Mouse (Mus musculus): ENCODE data around the gene Khnyn. TPM values are rescaled to one million over a fixed set of nuclear protein-coding genes. Genes with fewer than 3 reads are reported as not detected.

Khnyn gene
- polyA plus RNA-seq, 1 experiment = 30.3 TPM

DNA sequence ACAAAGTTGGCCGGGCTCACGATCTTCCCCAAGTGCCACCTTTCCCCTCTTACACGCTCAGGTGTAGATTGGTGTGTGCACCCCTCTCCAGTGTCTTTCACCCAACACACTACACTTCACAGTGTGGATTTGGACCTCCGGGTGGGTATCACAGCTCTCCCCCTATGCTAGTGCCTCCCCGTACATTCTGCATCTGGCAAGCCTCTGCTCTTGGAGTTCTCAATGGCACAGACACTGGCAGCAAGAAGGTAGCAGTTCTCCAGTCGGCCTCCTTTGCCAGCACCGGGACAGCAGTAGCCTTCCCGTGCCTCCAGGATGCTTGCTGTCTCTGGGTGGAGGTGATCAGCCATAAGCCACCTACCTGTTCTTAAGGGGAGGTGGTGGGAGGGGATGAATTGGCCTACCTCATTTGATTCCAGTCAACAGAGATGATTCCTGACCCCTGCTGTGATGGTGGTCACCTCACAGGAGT is 11.5 kb upstream of the Khnyn start:
- Histone ChIP-seq H3K27ac (ENCODE audit: insufficient read depth, low read length) (no peak overlapping the region), H3K36me3 (ENCODE audit: control insufficient read depth, insufficient read depth, low read length) (no peaks in the 10 kb centered on the region), H3K27me3 (ENCODE audit: control insufficient read depth, insufficient read depth, low read length) (0 out of 2 replicates have a peak, but pooled peaks cover 2% of the 10 kb centered on the region), H3K4me3 (ENCODE audit: extremely low read depth, insufficient read depth, insufficient read length) (no peak overlapping the region), H3K4me1 (ENCODE audit: control insufficient read depth, insufficient read depth, insufficient read length) (no peaks in the 10 kb centered on the region)
- TF ChIP-seq POLR2A (IDR thresholded peaks at IDR 0.05; ENCODE audit: low read depth, low read length) = no peak
- no peak for TF ChIP-seq CTCF (IDR thresholded peaks at IDR 0.05; ENCODE audit: extremely low read depth, insufficient read depth, insufficient read length, insufficient replicate concordance)
- 84% methylated on average over 8 of the region's 8 CpGs for WGBS
- DNase-seq (ENCODE audit: low read depth in 1 of 2, low spot score in 2 of 2) = no peak

DNA sequence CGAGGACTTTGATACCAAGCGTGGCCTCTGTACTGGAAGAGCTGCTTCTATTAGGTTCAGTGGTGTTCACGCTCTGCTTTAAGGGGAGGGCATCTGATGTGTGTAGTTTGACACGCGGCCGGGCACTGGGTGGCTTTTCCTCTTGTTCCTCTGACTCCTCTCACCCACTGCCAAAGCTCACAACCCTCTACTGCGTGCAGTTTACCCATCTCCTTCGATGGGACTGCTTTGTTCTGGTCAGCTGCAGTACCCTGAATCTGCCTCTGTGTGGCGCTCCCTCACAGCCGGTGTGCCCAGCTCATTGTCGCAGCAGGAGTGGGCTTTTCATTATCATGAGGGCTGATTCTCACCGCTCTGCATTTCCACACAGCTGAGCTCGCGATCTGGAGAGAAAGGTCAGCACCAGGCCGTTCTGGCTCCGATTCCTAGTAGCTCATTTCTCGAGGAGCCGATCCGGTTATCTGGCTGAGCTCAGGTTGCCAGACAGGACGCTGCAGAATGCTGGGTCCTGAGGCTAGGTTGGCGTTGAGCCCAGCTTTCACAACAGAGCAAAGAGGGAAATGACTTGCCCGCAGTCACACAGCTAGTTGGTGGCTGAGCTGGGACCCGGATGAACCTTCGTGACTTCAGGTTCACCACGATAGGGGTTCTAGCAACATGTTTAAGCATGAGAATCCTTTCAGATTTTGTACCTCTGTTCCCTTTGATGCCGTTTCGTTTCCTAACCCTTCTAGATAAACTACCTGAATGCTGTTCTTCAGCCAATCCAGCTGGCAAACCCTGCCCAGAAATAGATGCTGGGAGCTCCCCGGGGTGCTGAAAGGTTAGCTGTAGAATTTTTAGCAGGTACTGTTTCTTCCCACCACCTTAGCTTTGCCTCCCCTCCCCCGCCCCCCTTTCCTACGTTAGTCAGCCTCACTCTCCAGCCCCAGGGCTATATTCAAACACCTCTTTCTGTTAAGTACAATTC is 10.7 kb upstream of the Khnyn start:
- H3K27me3 ChIP-seq (ENCODE audit: control insufficient read depth, insufficient read depth, low read length) = 0 out of 2 replicates have a peak, but pooled peaks cover 2% of the 10 kb centered on the region
- no peaks in the 10 kb centered on the region for H3K36me3 ChIP-seq (ENCODE audit: control insufficient read depth, insufficient read depth, low read length)
- peak overlapping the region; percentile 29; the same call in 1 of the 2 replicates for H3K4me3 ChIP-seq (ENCODE audit: extremely low read depth, insufficient read depth, insufficient read length)
- H3K27ac ChIP-seq (ENCODE audit: insufficient read depth, low read length) = no peak overlapping the region
- peak; percentile 40 to 76 for DNase-seq (ENCODE audit: low read depth in 1 of 2, low spot score in 2 of 2)
- WGBS = 16% methylated on average over 30 of the region's 30 CpGs
- no peaks in the 10 kb centered on the region for H3K4me1 ChIP-seq (ENCODE audit: control insufficient read depth, insufficient read depth, insufficient read length)
- TF ChIP-seq CTCF (IDR thresholded peaks at IDR 0.05; ENCODE audit: extremely low read depth, insufficient read depth, insufficient read length, insufficient replicate concordance) (peak; percentile 92), POLR2A (IDR thresholded peaks at IDR 0.05; ENCODE audit: low read depth, low read length) (no peak)

DNA sequence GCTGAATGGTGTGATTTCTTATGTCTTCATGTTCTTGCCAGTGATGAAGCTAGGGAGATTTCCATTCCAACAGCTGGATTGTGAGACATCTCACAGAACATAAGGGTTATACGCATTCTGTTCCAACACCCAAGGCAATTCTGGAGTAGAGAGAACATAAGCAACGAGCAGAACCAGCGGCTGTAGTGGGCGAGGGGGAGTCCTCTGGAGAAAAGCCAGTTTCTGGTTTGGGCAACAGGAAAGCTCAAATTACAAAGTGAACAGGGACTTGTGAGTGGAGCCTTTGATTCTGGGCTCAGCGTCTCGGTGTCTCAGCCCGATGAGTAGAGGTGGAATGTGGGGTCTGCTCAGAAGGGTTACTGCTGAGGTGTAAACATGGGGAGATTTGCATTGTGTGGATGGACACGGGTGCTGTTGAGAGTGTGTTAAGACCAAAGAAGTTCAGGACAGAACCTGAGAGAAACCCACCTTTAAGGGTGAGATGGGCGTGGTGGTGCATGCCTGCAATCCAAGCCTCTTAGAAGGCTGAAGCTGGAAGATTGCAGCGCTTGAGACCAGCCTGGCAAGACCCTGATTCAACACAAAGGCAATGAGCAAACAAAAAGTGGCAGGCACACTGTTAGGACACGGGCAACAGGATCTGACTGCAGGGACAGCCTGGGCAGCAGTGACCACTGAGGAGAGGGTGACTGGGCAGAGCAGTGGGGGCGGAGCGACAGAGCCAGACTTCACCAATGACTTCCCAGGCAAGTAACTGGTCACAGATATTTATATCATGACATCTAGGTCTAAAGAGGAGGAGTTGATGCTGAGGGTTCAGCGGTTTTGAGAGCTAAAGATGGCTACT is 7.1 kb upstream of the Khnyn start:
- TF ChIP-seq POLR2A (IDR thresholded peaks at IDR 0.05; ENCODE audit: low read depth, low read length) (no peak), CTCF (IDR thresholded peaks at IDR 0.05; ENCODE audit: extremely low read depth, insufficient read depth, insufficient read length, insufficient replicate concordance) (no peak)
- H3K36me3 ChIP-seq (ENCODE audit: control insufficient read depth, insufficient read depth, low read length) = no peaks in the 10 kb centered on the region
- H3K4me1 ChIP-seq (ENCODE audit: control insufficient read depth, insufficient read depth, insufficient read length) = no peaks in the 10 kb centered on the region
- no peak overlapping the region for H3K27ac ChIP-seq (ENCODE audit: insufficient read depth, low read length)
- 0 out of 2 replicates have a peak, but pooled peaks cover 2% of the 10 kb centered on the region for H3K27me3 ChIP-seq (ENCODE audit: control insufficient read depth, insufficient read depth, low read length)
- 34% methylated on average over 14 of the region's 14 CpGs for WGBS
- DNase-seq (ENCODE audit: low read depth in 1 of 2, low spot score in 2 of 2) = no peak
- no peak overlapping the region for H3K4me3 ChIP-seq (ENCODE audit: extremely low read depth, insufficient read depth, insufficient read length)

DNA sequence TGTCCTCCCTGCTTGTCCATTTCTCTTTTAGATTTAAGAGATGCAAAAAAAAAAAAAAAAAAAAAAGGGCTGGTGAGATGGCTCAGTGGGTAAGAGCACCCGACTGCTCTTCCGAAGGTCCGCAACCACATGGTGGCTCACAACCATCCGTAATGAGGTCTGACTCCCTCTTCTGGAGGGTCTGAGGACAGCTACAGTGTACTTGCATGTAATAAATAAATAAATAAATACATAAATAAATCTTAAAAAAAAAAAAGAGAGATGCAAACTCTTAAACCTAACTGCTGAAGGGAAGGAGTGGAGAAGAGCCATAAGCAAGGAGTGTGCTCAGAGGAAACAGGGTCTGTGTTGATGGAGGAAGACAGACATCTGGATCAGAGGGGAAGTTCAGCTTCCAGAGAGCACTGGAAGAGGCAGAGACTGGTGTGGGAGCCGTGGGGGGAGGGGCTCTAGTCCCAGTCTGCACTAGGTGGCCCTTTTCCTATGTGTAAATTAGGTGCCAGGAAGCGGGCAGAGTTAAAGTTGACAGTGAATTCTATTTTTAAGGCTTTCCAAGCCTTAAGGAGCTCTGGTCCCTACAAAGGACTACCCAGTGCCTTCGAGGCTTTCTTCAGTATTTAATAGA is 6.3 kb upstream of the Khnyn start:
- no peak overlapping the region for H3K4me3 ChIP-seq (ENCODE audit: extremely low read depth, insufficient read depth, insufficient read length)
- no peak for DNase-seq (ENCODE audit: low read depth in 1 of 2, low spot score in 2 of 2)
- H3K4me1 ChIP-seq (ENCODE audit: control insufficient read depth, insufficient read depth, insufficient read length) = no peaks in the 10 kb centered on the region
- H3K27me3 ChIP-seq (ENCODE audit: control insufficient read depth, insufficient read depth, low read length) = 0 out of 2 replicates have a peak, but pooled peaks cover 2% of the 10 kb centered on the region
- WGBS = 17% methylated on average over 7 of the region's 7 CpGs
- TF ChIP-seq CTCF (IDR thresholded peaks at IDR 0.05; ENCODE audit: extremely low read depth, insufficient read depth, insufficient read length, insufficient replicate concordance) = no peak
- no peak for TF ChIP-seq POLR2A (IDR thresholded peaks at IDR 0.05; ENCODE audit: low read depth, low read length)
- H3K27ac ChIP-seq (ENCODE audit: insufficient read depth, low read length) = no peak overlapping the region
- H3K36me3 ChIP-seq (ENCODE audit: control insufficient read depth, insufficient read depth, low read length) = no peaks in the 10 kb centered on the region

DNA sequence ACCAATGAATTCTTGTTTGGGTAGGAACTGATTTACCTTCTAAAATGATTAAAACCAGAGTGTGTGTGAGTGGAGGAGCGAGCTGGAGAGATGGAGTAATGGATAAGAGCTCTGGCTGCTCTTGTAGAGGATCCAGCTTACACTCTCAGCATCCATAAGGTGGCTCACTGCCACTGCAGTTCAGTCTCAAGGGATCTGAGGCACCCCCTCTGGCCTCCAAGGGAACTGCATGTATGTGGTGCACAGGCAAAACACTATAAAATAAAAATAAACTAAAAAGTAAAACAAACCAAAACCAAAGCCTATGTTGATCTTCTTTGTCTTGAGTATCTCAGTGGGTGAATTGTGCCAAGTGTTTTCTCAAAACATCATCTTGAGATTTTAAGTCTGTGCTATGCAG is 5.1 kb upstream of the Khnyn start:
- DNase-seq (ENCODE audit: low read depth in 1 of 2, low spot score in 2 of 2) = peak; percentile 64 to 78
- 20% methylated on average over 1 of the region's 1 CpGs for WGBS
- H3K4me3 ChIP-seq (ENCODE audit: extremely low read depth, insufficient read depth, insufficient read length) = no peak overlapping the region
- no peak overlapping the region for H3K27ac ChIP-seq (ENCODE audit: insufficient read depth, low read length)
- H3K36me3 ChIP-seq (ENCODE audit: control insufficient read depth, insufficient read depth, low read length) = no peaks in the 10 kb centered on the region
- 0 out of 2 replicates have a peak, but pooled peaks cover 2% of the 10 kb centered on the region for H3K27me3 ChIP-seq (ENCODE audit: control insufficient read depth, insufficient read depth, low read length)
- TF ChIP-seq POLR2A (IDR thresholded peaks at IDR 0.05; ENCODE audit: low read depth, low read length) = no peak
- TF ChIP-seq CTCF (IDR thresholded peaks at IDR 0.05; ENCODE audit: extremely low read depth, insufficient read depth, insufficient read length, insufficient replicate concordance) = peak; percentile 71; the same call in 1 of the 2 replicates
- peaks cover 1% of the 10 kb centered on the region; the same call in 1 of the 2 replicates for H3K4me1 ChIP-seq (ENCODE audit: control insufficient read depth, insufficient read depth, insufficient read length)

DNA sequence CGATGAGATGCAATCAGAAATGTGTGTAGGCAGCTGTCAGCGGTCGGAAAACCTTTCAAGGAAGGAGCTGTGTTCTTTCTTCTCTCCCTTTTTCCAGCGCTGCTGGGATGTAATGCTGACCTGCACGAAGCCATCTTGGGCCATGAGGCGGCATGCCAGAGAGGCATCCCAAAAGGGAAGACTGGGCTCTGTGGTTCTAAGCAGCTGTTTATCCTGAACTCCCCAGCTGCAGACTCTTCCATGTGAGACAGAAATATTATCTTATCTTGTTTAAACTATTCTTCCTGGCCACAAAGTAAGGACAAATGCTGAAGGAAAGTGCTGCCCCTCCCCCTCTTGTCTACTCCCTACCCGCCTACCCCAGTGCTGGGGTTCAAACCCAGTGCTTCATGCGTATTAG is 3.8 kb upstream of the Khnyn start:
- H3K36me3 ChIP-seq (ENCODE audit: control insufficient read depth, insufficient read depth, low read length) = no peaks in the 10 kb centered on the region
- DNase-seq (ENCODE audit: low read depth in 1 of 2, low spot score in 2 of 2) = no peak

More for the DNA sequence above, 3.8 kb upstream of the Khnyn start:
- TF ChIP-seq CTCF (IDR thresholded peaks at IDR 0.05; ENCODE audit: extremely low read depth, insufficient read depth, insufficient read length, insufficient replicate concordance) = no peak
- Histone ChIP-seq H3K27me3 (ENCODE audit: control insufficient read depth, insufficient read depth, low read length) (0 out of 2 replicates have a peak, but pooled peaks cover 2% of the 10 kb centered on the region), H3K4me1 (ENCODE audit: control insufficient read depth, insufficient read depth, insufficient read length) (peaks cover 2% of the 10 kb centered on the region; the same call in 1 of the 2 replicates), H3K4me3 (ENCODE audit: extremely low read depth, insufficient read depth, insufficient read length) (no peak overlapping the region), H3K27ac (ENCODE audit: insufficient read depth, low read length) (no peak overlapping the region)
- 81% methylated on average over 8 of the region's 8 CpGs for WGBS
